ENCODE assay signal across 39 mouse cellular contexts in the genomic region with DNA sequence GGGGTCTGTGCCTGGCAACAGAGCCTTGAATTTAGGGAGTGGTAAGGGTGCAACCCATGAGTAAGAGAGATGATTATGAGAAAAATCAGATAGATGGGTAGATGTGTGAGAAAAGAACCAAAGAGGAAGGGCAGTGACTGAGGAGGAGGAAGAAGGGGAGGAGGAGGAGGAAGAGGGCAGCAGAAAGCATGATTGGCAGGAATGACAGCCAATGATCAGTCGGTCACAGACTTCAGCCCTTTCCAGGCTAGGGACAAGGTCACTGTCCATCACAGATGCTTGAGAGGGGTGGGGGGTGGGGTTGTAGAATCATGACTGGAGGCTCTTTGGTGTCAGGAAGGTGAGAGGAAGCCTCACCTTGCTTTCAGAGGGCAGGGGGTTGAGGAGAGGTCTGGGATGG. TPM values are rescaled to one million over a fixed set of nuclear protein-coding genes. Genes with fewer than 3 reads are reported as not detected.
"Had no signal": no experiment of that assay in that cellular context is flagged by ENCODE, and none has a peak within 500 bp of the region (broad histone marks: within the 10 kb centered on the region; RNA-seq: fewer than 3 reads in every experiment).

No protein-coding gene starts in this region.

- H3K36me3 ChIP-seq: heart, embryonic 13.5 days; heart, embryonic 15.5 days; hindbrain, embryonic 13.5 days; hindbrain, embryonic 15.5 days; kidney, embryonic 15.5 days; limb, embryonic 13.5 days; limb, embryonic 15.5 days; liver, embryonic 12.5 days had no signal

- H3K9ac ChIP-seq: heart, embryonic 13.5 days; heart, embryonic 15.5 days; hindbrain, embryonic 13.5 days; hindbrain, embryonic 15.5 days; kidney, embryonic 15.5 days; limb, embryonic 13.5 days; limb, embryonic 15.5 days; liver, embryonic 12.5 days; liver, embryonic 14.5 days had no signal

- H3K9me3 ChIP-seq: heart, embryonic 13.5 days; heart, embryonic 15.5 days; hindbrain, embryonic 13.5 days; hindbrain, embryonic 15.5 days; kidney, embryonic 15.5 days; limb, embryonic 13.5 days; limb, embryonic 15.5 days; liver, embryonic 12.5 days had no signal

- H3K4me2 ChIP-seq: heart, embryonic 11.5 days; heart, embryonic 13.5 days; heart, embryonic 15.5 days; hindbrain, embryonic 13.5 days; hindbrain, embryonic 15.5 days; kidney, embryonic 15.5 days; limb, embryonic 13.5 days; limb, embryonic 15.5 days; liver, embryonic 12.5 days had no signal

- DNase-seq: gastrocnemius, postnatal 14 days; gastrocnemius, postnatal 36 days; heart, adult 11 months; heart, adult 2 months; heart, postnatal 14 days; heart, postnatal 36 days; kidney, adult 11 months; kidney, adult 2 months; kidney, adult 9 months; kidney, postnatal 14 days; kidney, postnatal 36 days; layer of hippocampus, adult 9-11 months; layer of hippocampus, postnatal 36 days; left cerebral cortex, postnatal 4 days had no signal

- H3K4me3 ChIP-seq: heart, adult 2 months; heart, embryonic 13.5 days; heart, embryonic 15.5 days; hindbrain, embryonic 13.5 days; hindbrain, embryonic 15.5 days; kidney, embryonic 15.5 days; limb, embryonic 13.5 days; limb, embryonic 15.5 days; liver, embryonic 12.5 days had no signal

- H3K27ac ChIP-seq: heart, adult 2 months; heart, embryonic 13.5 days; heart, embryonic 15.5 days; hindbrain, embryonic 13.5 days; hindbrain, embryonic 15.5 days; hindbrain, postnatal 0 days; kidney, embryonic 15.5 days; kidney, postnatal 0 days; limb, embryonic 13.5 days; limb, embryonic 15.5 days; liver, embryonic 12.5 days; liver, embryonic 14.5 days had no signal

- ATAC-seq: intestine, embryonic 16.5 days; liver, embryonic 12.5 days had no signal

RNA-seq across cellular contexts. Expression of a gene that starts 10.6 kb away (rescaled TPM):
- total RNA-seq: gastrocnemius, adult 18-20 months; gastrocnemius, adult 8-10 months; gastrocnemius, postnatal 14 days; gastrocnemius, postnatal 36 days; heart, adult 2 months; heart, postnatal 14 days; heart, postnatal 36 days; hematopoietic stem cell, adult 5-6 weeks; liver, adult 2 months had no signal
- polyA plus RNA-seq: heart, embryonic 11.5 days; heart, postnatal 0 days; liver, adult 2 months had no signal

RNA-seq across cellular contexts. Expression of a gene that starts 23.4 kb away (rescaled TPM):
- total RNA-seq: gastrocnemius, adult 18-20 months; heart, adult 2 months; heart, postnatal 36 days had no signal

RNA-seq across cellular contexts. Expression of a gene that starts 30.8 kb away (rescaled TPM):
- total RNA-seq: gastrocnemius, adult 18-20 months; gastrocnemius, adult 8-10 months; gastrocnemius, postnatal 14 days; gastrocnemius, postnatal 36 days; heart, adult 2 months; heart, postnatal 14 days; heart, postnatal 36 days; hematopoietic stem cell, adult 5-6 weeks; hindbrain, postnatal 0 days; layer of hippocampus, adult 18-20 months; layer of hippocampus, adult 8-10 months; layer of hippocampus, postnatal 14 days; layer of hippocampus, postnatal 36 days; left cerebral cortex, adult 18-20 months; left cerebral cortex, adult 8-10 months; left cerebral cortex, postnatal 10 days; left cerebral cortex, postnatal 25 days; left cerebral cortex, postnatal 4 days; liver, adult 2 months had no signal
- polyA plus RNA-seq: heart, adult 2 months; heart, embryonic 11.5 days; heart, embryonic 13.5 days; heart, embryonic 15.5 days; heart, postnatal 0 days; hindbrain, embryonic 13.5 days; hindbrain, embryonic 15.5 days; hindbrain, postnatal 0 days; limb, embryonic 13.5 days; limb, embryonic 15.5 days; liver, embryonic 12.5 days; liver, embryonic 14.5 days had no signal
